Mouse (Mus musculus) telencephalon, adult 2 months (tissue): ENCODE measurements around the gene Ddx23.

ENCODE experiments used
- DNase-seq: peaks from one replicate; pipeline ENCODE4 v3.0.0-alpha.2; 2011; ENCODE audit warnings: low read depth, low spot score

Ddx23 gene

DNA sequence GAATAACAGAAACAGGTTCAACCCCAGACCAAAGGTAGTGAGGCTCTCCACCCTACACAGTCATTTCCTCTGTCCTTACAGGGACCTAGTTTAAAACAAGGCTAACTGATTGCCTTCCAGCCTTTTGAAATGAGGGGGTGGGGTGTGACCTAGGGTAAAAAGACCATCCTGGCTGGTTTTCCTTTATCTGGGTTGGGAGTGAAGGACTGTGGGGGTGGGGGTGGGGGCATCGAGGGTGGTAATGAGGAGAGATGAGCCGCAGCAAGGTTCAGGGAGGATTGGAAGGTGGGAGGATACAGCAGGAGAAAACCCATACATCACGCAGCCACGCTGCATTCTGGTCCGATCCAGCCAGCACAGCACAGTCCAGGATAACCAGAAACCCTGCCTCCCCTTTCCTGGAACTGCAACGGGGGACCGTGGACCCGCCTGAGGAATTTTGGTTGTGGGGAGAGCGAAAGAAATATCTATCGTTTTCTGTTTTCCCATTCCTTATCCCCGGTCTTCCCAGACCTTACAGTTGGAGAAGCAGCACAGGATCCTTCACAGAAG is 12.4 kb upstream of the Ddx23 start:
- DNase-seq = no peak

DNA sequence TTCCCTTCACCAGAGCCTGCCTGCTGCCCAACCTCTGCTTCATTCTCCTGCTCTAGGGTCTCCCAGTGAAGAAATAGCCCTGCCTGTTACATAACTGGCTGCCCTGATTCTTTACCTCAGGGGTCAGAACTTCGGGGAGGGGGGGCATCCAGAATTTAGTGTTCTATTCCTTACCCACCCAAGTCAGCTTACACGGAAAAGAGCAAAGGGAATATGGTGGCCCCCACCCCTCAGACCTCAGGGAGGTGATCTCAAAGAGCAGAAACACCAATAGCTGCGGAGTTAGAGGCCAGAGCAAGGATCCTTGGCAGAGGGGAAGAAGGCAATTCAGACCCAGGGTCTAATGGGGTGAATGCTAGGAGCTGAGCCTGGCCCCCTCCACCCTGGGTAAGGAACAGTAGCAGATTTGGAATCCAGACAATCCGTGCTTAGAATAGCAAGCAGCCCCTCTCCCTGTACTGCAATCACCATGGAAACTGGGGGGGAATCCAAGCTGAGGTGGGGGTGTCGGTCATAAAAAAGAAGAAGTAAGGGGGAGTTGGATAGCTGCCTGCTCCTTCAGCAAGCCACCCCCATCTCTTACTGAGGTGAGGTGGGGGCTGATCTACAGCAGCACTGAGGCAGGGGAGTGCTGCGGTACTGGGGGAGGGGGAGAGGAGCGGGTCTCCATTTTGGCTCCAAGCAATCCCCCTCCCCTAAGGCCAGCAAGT is 11.7 kb upstream of the Ddx23 start:
- no peak for DNase-seq

DNA sequence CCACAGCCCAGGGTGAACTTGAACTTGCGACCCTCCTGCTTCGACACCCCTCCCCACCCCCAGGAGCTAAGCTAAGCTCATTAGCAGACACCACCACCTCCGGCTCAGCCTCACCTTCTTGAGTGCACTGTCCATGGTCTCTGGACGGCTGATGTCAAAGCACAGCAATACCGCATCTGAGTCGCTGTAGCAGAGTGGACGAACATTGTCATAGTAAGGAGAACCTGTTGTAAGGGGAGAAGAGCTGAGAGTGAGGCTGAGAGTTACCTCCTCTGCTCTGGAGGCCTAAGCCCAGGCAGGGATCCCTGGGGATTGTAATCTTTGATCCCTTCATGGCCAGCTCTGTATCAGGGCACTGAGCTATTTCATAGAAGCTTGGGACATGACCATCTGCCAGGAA is 11.0 kb upstream of the Ddx23 start:
- DNase-seq = no peak

DNA sequence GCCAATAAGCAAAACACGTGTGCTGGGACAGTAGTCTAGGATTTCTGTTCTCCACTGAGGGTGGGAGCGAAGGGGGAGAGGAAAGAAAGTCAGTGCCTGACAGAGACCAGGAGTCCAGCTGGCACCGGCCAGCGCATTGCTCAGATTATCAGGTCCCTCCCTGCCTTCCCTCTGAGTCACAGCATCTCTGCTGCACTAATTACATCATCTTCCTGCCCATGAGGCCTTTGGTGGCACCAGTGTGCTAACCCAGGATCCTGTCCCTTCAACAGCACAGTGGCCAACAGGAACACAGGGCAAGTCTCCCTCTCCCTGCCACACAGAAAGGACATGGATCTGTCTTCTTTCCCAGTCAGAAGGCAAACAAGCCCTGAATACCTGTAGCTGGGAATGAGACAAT is 9.9 kb upstream of the Ddx23 start:
- no peak for DNase-seq

DNA sequence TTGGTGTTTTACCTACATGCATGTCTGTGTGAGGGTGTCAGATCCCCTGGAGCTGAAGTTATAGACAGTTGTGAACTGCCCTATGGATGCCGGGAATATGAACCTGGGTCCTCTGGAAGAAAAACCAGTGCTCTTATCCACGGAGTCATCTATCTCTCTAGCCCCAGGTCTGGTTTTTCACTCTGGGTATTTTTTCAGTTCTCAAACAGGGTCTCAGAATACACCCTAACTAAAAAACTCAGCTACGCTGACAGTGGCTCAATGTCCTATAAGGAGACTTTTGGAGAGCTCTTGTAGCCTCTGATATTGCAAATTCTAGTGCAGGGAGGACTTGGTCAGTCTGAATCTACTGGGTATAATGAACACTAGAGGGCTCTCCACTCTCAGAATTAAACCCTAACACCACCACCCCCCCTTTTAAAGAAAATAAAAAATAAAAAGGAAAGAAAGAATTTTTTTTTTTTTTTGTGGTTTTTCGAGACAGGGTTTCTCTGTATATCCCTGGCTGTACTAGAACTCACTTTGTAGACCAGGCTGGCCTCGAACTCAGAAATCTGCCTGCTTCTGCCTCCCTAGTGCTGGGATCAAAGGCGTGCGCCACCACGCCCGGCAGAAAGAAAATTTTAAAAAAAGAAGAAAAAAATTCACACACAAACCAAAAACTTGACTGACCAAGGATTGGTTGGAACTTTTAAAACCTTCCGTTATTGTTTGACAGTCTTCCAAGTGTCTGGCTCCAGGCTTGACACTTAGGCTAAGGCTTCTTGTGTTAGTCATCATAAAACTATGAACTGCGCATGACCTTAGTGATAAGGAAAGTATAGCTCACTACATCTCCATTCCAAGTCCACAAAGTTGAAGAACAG is 1.6 kb upstream of the Ddx23 start:
- DNase-seq = no peak

DNA sequence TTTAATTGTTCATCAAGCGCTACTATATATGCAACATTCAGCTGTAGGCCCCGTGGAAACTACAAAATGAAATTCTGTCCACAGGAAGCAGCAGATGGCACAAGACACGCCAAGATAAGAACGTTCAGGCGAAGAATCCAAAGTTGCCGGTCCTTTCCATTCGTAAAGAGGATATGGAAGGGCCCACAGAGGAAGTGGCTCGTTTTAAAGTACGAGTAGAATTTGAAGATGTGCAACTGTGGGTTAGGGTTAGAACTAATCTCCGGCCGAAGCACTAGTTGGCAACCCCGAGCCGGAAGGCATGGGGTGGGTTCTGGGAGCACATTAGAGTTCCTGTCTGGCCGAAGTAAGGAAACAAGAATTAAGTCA is 512 bp downstream of the Ddx23 start:
- no peak for DNase-seq

DNA sequence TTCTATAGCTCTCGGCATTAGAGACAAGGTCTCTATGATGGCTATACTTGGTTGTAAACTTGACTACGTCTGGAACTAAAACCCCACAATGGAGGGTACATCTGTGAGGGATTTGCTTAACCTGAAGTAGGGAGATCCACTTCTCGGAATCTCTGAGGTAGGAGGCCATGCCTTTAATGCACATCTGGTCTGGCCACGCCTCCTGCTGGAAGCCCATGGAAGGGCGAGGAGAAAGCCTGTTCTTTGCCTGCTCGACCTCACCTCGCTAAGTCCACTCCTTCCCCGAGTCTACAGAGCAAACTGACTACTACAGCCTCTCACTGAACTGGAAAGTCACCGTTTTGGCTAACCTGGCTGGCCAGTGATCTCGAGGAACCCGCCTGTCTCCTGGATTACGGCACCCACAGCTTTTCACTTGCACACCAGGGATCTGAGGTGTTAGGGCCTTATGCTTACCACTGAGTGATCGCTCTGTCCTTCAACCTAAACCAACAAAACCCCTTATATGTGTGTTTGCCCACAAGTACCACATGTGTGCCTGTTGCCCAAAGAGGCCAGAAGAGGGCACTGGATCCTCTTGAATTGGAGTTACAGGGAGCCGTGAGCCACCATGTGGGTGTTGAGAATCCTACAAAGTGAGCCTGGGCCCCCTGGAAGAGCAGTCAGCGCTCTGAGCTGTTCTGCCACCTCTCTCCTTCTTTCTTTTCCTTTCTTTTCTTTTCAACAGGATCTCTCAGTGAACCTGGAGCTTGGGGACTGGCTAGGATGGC is 5.5 kb downstream of the Ddx23 start:
- DNase-seq = no peak

DNA sequence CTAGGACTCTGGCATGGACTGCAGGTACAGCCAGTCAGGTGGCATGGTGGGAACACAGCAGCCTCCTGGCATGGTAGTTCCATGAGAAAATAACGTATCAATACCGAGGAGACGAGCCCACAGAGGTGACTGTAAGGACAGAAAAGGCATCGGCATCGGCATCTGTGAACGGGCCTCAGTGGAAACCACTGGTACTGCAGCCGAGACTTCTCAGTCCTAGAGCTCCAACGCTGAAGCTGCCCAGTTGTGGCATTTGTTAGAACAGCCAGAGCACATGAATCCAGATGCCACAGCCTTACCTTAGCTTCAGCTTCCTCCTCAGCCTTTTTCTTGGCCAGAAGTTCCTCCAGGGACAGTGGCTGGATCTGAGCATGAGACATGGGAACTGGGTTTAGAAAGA is 10.5 kb downstream of the Ddx23 start:
- no peak for DNase-seq

DNA sequence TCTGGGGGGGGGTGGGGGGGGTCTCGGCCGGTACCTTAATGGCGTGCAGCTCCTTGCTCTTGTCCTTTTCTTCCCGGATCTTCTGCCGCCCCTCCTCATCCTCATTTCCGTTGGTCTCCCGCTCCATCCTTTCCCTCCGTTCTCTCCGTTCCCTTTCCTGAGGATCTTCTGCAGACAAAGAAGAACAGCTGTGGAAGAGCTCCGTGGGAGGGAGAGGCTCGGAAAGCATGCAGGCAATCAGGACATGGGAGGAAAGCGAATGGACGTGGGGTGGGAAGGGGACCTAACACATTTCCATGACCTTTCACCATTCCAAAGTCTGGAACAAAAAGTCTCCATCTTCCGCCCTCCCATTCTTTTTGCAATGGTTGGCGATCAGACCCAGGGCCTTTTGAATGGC is 11.3 kb downstream of the Ddx23 start:
- DNase-seq = no peak

DNA sequence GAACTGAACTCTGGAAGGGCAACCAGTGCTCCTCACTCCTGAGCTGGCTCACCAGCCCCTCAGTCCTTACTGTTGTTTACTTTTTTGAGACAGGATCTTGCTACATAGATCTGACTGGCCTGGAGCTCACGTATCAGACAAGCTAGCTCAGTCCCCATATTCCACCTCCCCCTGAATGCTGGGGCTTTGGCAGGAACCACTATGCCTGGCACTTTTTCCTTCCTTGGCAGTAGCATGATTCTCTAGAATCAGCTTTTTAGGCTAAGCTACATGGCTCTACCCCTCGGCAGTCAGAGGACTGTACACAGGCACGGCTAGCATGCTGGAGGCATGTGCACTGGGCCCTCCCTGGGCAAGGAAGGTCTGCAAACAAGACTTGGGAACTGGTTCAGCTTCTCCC is 14.6 kb downstream of the Ddx23 start:
- DNase-seq = no peak

DNA sequence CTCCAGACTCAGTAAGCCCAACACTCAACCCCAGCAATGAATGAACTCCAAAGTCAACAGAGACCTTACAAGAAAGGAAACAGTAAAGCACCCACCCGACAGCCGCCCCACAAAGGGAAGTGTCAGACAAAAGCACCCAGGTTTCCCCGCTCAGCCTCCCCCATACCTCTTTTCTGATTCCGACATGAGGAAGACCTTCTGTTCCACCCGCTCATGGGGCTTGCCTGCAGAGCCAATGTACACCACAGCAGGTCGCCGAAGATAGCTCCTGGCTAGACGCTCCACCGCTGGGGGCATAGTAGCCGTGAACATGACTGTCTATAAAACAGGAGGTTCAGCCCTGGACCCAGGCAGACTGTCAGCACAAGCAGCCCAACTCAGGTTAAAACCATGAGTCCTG is 15.4 kb downstream of the Ddx23 start:
- DNase-seq = no peak

DNA sequence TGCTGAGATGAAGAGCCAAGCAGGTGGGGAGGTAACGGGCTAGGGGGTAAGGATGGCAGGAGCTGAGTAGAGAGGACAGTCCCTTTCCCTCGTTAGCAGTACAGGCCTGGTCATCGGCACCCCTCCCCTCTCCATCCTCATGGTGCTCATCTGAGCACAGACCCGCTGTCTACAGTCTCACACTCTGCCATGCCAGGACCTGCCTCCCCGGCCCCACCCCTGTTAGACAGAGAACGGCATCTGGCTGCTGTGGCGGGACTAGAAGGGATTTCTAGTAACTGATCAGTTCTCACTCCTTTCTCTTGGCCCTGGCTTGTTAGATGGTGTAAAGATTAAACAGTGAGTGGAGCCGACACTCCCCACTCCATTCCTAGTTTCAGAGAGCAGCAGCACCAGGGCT is 16.0 kb downstream of the Ddx23 start:
- DNase-seq = no peak

DNA sequence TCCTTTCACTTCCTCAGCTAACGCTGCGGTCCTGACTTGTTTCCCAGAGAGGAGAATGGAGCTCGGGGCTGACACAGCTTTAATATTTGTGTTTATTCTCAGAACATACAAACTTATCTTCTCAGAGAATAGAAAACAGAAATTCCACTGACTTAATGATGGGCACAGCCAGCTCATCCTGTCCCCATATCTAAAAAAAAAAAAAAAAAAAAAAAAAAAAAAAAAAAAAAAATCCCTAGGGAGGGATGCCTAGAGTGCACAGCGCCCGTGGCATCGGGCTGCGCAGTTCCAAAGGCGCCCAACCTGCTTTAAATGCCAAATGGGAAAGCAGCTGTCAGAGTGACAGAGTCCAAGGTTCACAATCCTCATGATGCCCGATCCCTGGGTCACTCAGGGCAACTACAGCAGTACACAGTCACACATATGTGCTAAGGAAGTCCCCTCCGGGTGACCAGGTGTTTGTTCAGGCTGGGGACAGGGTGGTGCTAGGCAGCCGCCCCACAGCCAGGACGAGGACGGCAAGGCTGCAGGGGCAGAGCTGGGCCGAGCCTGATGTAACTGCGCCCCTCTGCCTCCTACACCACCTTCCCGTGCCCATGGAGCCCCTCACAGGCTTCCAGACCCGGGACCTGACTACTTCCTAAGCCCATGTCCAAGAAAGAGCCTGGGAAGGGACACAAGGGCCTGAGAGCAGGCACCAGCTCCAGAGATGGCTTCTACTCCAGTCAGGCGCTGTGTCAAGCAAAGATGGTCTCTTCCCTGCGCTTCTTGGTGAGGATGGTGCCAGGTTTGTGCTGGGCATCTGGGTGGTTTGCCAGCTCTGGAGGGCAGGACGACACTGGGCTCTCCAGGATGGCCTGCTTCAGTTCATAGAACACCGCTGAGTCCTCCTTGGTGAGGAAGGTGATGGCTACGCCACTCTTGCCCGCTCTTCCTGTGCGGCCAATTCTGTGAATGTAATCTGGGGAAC is 17.4 kb downstream of the Ddx23 start:
- no peak for DNase-seq

DNA sequence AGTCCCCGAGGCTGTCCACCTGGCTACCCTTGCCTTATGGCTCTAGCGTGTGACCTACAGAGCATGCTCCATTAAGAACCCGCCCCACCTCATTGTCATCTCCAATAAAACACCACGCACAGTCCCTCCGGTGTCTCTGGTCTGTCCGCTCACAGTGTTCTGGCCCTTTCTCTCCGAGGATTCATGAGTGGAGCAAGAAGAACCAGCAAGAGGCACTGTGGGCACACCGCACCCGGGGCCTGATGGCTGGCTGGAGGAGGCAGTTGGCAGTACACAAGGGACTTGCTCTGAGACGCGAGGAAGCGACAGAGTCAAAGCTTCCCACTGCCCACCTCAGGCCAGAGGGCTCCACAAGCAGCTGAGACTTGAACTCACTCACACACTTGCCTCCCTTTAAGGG is 18.3 kb downstream of the Ddx23 start:
- no peak for DNase-seq

DNA sequence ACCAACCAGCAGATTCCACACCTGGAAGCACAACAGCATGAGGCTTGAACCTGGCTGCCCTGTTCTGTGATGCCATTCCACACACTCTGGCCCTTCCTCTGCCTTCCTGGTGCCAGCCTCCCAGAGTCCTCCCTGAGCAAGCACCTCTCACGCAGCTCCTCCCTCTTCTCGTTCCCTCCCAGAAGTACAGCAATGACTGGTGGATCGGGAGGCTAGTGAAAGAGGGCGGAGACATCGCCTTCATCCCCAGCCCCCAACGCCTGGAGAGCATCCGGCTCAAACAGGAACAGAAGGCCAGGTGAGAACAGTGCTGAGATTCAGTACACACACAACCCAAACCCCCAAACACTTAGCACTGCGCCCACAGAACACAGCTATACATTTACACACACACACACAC is 22.5 kb downstream of the Ddx23 start:
- DNase-seq = no peak

DNA sequence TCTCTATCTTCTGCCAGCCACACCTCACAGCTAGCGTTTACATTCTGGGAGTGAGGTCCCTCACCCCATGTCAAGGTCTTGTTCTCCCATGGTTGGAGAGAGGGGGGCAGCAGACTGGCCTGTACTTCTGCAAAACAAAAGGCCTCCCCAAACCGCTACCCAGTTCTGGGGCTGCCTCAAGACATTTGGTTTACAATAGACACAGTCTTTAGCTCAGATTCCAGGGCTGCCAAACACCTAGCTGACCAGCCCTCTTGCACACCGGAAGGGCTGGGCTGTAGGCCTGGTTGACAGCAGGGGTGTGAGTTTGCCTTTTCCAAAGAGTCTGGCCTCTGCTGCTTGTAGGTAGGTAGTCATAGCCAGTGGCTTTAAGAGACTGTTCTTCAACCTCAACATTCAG is 25.5 kb downstream of the Ddx23 start:
- no peak for DNase-seq

DNA sequence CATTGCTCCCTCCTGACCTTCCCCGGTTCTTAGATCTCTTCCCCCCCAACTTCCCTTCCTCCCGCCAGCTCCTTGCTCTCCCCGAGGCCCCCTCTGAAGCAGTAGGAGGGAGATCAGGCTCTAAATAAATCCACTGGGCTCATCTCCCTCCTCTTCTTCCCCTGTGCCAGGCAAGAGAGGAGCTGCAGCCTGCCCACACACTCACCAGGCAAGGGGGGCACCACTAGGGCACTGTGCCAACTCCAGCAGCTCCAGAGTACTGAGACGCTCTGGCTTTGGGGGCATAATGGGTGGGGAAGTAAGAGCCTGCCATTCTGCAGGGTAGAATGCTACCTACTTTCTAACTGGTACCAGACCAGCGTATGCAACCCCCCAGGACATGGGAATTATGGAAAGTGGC is 26.2 kb downstream of the Ddx23 start:
- DNase-seq = peak; percentile 67

DNA sequence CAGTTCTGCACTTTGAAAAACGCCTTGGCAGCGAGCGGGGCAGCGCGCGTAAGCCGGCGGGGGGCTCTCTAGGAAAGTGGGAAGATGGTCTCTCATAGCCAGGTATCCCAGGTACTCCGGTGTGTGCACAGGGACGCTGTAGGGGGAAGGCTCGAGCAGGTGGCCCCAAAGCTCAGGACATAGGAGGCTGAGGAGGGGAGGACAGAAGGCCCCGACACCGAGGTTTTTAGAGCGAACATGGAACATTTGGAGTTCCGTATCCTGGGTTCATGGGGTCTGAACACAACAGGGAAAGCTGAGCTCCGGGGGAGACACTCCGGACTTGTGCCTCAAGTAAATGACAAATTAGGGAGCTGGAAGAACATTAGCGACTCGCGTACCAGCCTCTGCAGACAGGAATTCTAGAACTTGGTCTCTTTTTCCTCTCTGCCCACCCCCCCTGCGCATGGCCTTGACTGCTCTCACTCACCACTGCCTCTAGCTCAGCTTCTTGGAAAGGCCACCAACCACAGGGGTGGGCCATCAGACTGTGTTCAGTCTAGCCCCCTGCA is 27.3 kb downstream of the Ddx23 start:
- no peak for DNase-seq

DNA sequence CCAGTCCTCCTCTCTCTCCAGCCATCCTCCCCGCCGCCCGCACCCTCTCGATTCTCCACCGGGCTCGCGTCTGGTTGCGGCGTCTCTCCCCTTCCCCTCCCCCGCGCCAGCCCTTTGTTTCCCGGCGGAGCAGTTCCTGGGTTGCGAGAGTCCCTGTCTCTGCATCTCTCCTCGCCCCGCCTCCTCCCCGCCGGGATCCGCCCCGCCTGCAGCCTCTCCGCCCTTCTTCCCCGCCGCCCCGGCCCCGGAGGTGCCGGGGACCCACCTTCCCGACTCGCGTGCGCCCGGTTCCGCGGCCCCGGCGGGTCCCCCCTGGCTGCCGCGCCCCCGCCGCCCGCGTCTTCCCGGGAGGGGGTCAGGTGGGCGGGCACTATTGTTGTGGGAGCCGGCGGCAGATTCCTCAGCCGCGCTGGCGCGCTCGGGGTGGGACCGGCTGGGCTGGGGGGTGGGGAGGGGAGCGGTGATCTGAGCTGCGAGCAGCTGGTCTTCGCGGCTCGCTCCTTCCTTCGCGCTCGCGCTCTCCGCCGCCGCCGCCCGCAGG is 28.1 kb downstream of the Ddx23 start:
- no peak for DNase-seq

DNA sequence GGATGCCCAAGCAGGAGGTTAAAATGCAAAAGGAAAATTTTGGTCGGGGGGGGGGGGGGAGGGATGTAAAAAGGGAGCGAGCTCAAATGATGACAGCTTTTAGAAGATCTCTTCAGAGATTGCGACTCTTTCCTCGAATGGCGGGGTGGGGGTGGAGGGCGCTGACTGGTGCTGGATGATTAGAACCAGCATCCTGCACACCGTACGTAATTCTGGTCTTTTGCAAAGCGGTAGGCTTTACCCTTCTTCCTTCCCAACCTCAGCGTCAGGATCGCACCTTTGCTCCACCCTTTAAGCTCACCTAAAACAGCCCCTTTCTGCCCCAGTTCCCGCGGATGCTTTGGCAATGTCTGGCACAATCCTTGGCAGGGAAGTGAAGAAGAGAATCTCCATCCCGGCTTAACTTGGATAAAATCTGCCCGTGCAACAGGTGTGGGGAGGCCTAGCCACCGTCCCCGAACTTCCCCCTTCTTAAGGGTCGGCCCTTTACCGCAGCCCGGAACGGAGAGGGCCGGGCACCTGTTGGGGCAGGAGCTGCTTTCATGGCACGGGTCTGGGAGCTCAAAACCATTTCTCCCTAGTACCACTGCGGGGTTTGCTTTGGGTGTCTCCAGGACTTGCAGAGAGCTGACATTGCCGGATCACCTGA is 28.7 kb downstream of the Ddx23 start:
- DNase-seq = no peak
